Mouse (Mus musculus): ENCODE data around the gene Adarb1.

- TF ChIP-seq CTCF (IDR thresholded peaks at IDR 0.05; ENCODE audit: borderline replicate concordance, insufficient read depth, low read depth, low read length) (no peak), POLR2A (IDR thresholded peaks at IDR 0.05; ENCODE audit: borderline replicate concordance, insufficient read depth, low read length) (no peak)
Observed at GRCm38 (mm10) chr10:77385731-77386130, 32.3 kb downstream of the Adarb1 start.
